Mouse (Mus musculus) retina, embryonic 14.5 days (tissue): Measurements from ENCODE around the gene Olfr339.
"Not testable (repeated sequence)": the region's sequence is repeated elsewhere in the genome, so short reads cannot be mapped to it uniquely, and the experiment has no call there.

Source experiments
- DNase-seq: peaks from one replicate; pipeline ENCODE4 v3.0.0-alpha.2; 2015; ENCODE audit warnings: low spot score

The Olfr339 gene

GRCm38 (mm10) chr2:36418647-36419046 is at the start of gene Olfr339:
TSS of gene Olfr339 (plus strand) at chr2:36418947.
- no peak for DNase-seq

GRCm38 (mm10) chr2:36373219-36373618 is 45.5 kb upstream of the Olfr339 start, which contains the start of gene Olfr338:
TSS of gene Olfr338 (plus strand) at chr2:36373519.
- no peak for DNase-seq

- DNase-seq = not testable (repeated sequence)
Measured at GRCm38 (mm10) chr2:36415174-36415573, 3.6 kb upstream of the Olfr339 start.

- DNase-seq = not testable (repeated sequence)
Measured at GRCm38 (mm10) chr2:36415591-36415990, 3.2 kb upstream of the Olfr339 start.

GRCm38 (mm10) chr2:36452287-36452686 is 33.5 kb downstream of the Olfr339 start, which contains the start of gene Olfr340:
TSS of gene Olfr340 (plus strand) at chr2:36452587.
- no peak for DNase-seq

GRCm38 (mm10) chr2:36473634-36474033 is 54.9 kb downstream of the Olfr339 start:
- no peak for DNase-seq
